Comparison of ENCODE assay signal across 28 mouse cellular contexts in the genomic region with DNA sequence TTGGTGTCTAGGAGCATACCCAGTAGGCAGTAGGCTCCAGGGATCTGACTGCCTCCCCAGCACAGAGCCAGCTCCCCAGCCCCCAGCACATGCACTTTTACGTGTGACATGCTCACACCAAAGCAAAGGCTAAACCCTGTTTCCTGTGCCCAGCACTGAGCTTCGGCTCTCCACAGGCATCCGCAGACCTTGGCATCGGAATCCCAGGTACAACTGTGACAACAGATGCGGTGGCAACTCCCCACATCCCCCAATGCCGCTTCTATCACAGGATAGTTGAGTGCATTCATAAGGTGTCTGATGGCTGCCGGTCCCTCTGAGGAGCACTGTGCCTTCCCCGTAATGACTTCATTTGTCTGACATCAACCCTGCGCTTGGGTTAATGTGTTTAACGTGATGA.
A peak's percentile ranks its signal among the peaks of the same experiment; 100 is the strongest.
DNase-seq lines count a peak whose midpoint lies in the region; ATAC-seq lines count a peak whose summit lies in the region.
"Had no signal": no experiment of that assay in that cellular context is flagged by ENCODE, and none has a peak within 500 bp of the region (broad histone marks: within the 10 kb centered on the region; RNA-seq: fewer than 3 reads in every experiment).

No protein-coding gene starts in this region.

- no peaks in the 10 kb centered on the region for H3K27me3 ChIP-seq in neural tube, embryonic 15.5 days (replicated peaks)
- H3K27me3 ChIP-seq: CH12.LX; embryonic facial prominence, embryonic 12.5 days; embryonic facial prominence, embryonic 15.5 days; heart, embryonic 12.5 days; intestine, embryonic 15.5 days had no signal

- peaks cover 10% of the 10 kb centered on the region for H3K4me1 ChIP-seq in neural tube, embryonic 15.5 days
- H3K4me1 ChIP-seq: embryonic facial prominence, embryonic 15.5 days; heart, embryonic 12.5 days; heart, embryonic 15.5 days; intestine, embryonic 15.5 days had no signal

- 0 out of 2 replicates have a peak, but pooled peaks have one; percentile 38 for ATAC-seq in neural tube, embryonic 15.5 days (ENCODE audit: low FRiP score)
- ATAC-seq: forebrain, embryonic 14.5 days; forebrain, postnatal 0 days; hindbrain, embryonic 16.5 days; intestine, embryonic 15.5 days had no signal

- H3K9ac ChIP-seq in neural tube, embryonic 15.5 days (replicated peaks), result no peak overlapping the region
- H3K9ac ChIP-seq: embryonic facial prominence, embryonic 12.5 days; embryonic facial prominence, embryonic 15.5 days; forebrain, postnatal 0 days; heart, embryonic 12.5 days; heart, embryonic 15.5 days; hindbrain, embryonic 13.5 days; intestine, embryonic 15.5 days had no signal

- no peaks in the 10 kb centered on the region for H3K9me3 ChIP-seq in neural tube, embryonic 15.5 days (replicated peaks)
- H3K9me3 ChIP-seq: embryonic facial prominence, embryonic 12.5 days; embryonic facial prominence, embryonic 15.5 days; G1E; heart, embryonic 15.5 days; hindbrain, embryonic 10.5 days; hindbrain, embryonic 13.5 days; intestine, embryonic 15.5 days had no signal

- H3K4me2 ChIP-seq in neural tube, embryonic 15.5 days, result no peak overlapping the region
- H3K4me2 ChIP-seq: embryonic facial prominence, embryonic 12.5 days; embryonic facial prominence, embryonic 15.5 days; heart, embryonic 12.5 days; heart, embryonic 15.5 days; hindbrain, embryonic 13.5 days; intestine, embryonic 15.5 days had no signal

- no peak overlapping the region for H3K27ac ChIP-seq in neural tube, embryonic 15.5 days (replicated peaks)
- H3K27ac ChIP-seq: embryonic facial prominence, embryonic 12.5 days; embryonic facial prominence, embryonic 15.5 days; gastrocnemius, adult 2 months; heart, embryonic 15.5 days; hindbrain, embryonic 10.5 days; hindbrain, embryonic 13.5 days; intestine, embryonic 15.5 days had no signal

- H3K4me3 ChIP-seq in neural tube, embryonic 15.5 days (replicated peaks), result no peak overlapping the region
- H3K4me3 ChIP-seq: embryonic facial prominence, embryonic 12.5 days; embryonic facial prominence, embryonic 15.5 days; gastrocnemius, adult 2 months; heart, embryonic 12.5 days; heart, embryonic 15.5 days; hindbrain, embryonic 10.5 days; hindbrain, embryonic 13.5 days; intestine, embryonic 15.5 days had no signal

- no peaks in the 10 kb centered on the region for H3K36me3 ChIP-seq in neural tube, embryonic 15.5 days
- H3K36me3 ChIP-seq: embryonic facial prominence, embryonic 12.5 days; embryonic facial prominence, embryonic 15.5 days; G1E; heart, embryonic 12.5 days; heart, embryonic 15.5 days; hindbrain, embryonic 10.5 days; hindbrain, embryonic 13.5 days; intestine, embryonic 15.5 days had no signal

- 71% methylated on average over 10 of the region's 10 CpGs for WGBS in neural tube, embryonic 15.5 days

- peak; percentile 30 for DNase-seq in cerebellum, adult 18-20 months
- no peak for DNase-seq in cerebellum, postnatal 4 days (ENCODE audit: low spot score in 2 of 2)
- no peak for DNase-seq in neural tube, embryonic 10.5 days (ENCODE audit: extremely low spot score, low spot score)
- DNase-seq in cerebellum, postnatal 25 days, result peak; percentile 29 to 54
- DNase-seq in heart, adult 18-20 months, result no peak
- DNase-seq: adrenal gland, adult 2 months; adrenal gland, postnatal 14 days; B cell, adult 2 months; forebrain, postnatal 0 days; gastrocnemius, adult 2 months; gastrocnemius, postnatal 14 days; heart, adult 11 months; heart, postnatal 10 days; heart, postnatal 36 days; kidney, adult 11 months; kidney, adult 8-10 months had no signal

Comparison
In these comparisons a context has a peak if more than half of its experiments do, and no peak if none do; other contexts are left out.
1. DNase-seq: peak in cerebellum, adult 18-20 months (2 of 2) and cerebellum, postnatal 25 days (2 of 2); none in cerebellum, postnatal 4 days (0 of 2), neural tube, embryonic 10.5 days (single experiment) and heart, adult 18-20 months (0 of 2).